Mouse (Mus musculus) liver, embryonic 11.5 days (tissue): ENCODE measurements around the gene Milr1. TPM values are rescaled to one million over a fixed set of nuclear protein-coding genes. Genes with fewer than 3 reads are reported as not detected.

Experiments
- ATAC-seq: fragments of 200-750 bp; cut with Nextera tagmentation; replicated peaks from 2 replicates; pipeline ENCODE4 v1.8.0; 2017; ENCODE audit warnings: moderate number of reproducible peaks, mild to moderate bottlenecking, moderate TSS enrichment, moderate library complexity; ENCODE audit not compliant: low FRiP score
- DNase-seq: peaks from one replicate; pipeline ENCODE4 v3.0.0-alpha.2; 2017; ENCODE audit warnings: low spot score
- H3K27ac ChIP-seq: fragments of 300-500 bp; sonication (generic); 2 replicates; pipeline ENCODE4 v1.5.1; 2014; ENCODE audit warnings: mild to moderate bottlenecking, low read depth, low read length, control low read depth
- H3K27me3 ChIP-seq: fragments of 300-500 bp; sonication (generic); replicated peaks from 2 replicates; pipeline ENCODE4 v1.6.1; 2014; ENCODE audit warnings: low read length, mixed read lengths; ENCODE audit not compliant: control insufficient read depth, insufficient read depth
- H3K36me3 ChIP-seq: fragments of 300-500 bp; sonication (generic); 2 replicates; pipeline ENCODE4 v1.6.1; 2014; ENCODE audit warnings: mild to moderate bottlenecking, low read length, moderate library complexity, mixed read lengths; ENCODE audit not compliant: control insufficient read depth, insufficient read depth
- H3K4me1 ChIP-seq: fragments of 300-500 bp; sonication (generic); replicated peaks from 2 replicates; pipeline ENCODE4 v1.6.1; 2014; ENCODE audit warnings: low read length, mixed read lengths; ENCODE audit not compliant: control insufficient read depth, insufficient read depth
- H3K4me2 ChIP-seq: fragments of 300-500 bp; sonication (generic); 2 replicates; pipeline ENCODE4 v1.6.1; 2014; ENCODE audit warnings: mild to moderate bottlenecking, control low read depth, moderate library complexity
- H3K4me3 ChIP-seq: fragments of 300-500 bp; sonication (generic); 2 replicates; pipeline ENCODE4 v1.5.1; 2014; ENCODE audit warnings: low read depth, low read length, control low read depth
- H3K9ac ChIP-seq: fragments of 300-500 bp; sonication (generic); 2 replicates; pipeline ENCODE4 v1.6.1; 2014; ENCODE audit warnings: low read depth, low read length, control low read depth
- H3K9me3 ChIP-seq: fragments of 300-500 bp; sonication (generic); 2 replicates; pipeline ENCODE4 v1.6.1; 2016; ENCODE audit warnings: low read length, inconsistent platforms, mixed read lengths; ENCODE audit not compliant: control insufficient read depth
- WGBS: fragments of 180-500 bp; shearing (Covaris S2); extraction: QIAGEN DNeasy Blood & Tissue Kit; methylation state at CpG from one replicate; pipeline ENCODE4 v1.1.7; 2014; 5-methylcytosine and 5-hydroxymethylcytosine counted together
- polyA plus RNA-seq: library from polyadenylated mRNA; unstranded; fragments of >200 nt; fragmentation: Nextera tagmentation; extraction: Ambion mirVana; gene quantifications from 2 replicates; pipeline ENCODE4 v1.2.1, GENCODE M21; 2014

Milr1 gene
- 2.3 and 2.4 TPM in 2 replicates for polyA plus RNA-seq

DNA sequence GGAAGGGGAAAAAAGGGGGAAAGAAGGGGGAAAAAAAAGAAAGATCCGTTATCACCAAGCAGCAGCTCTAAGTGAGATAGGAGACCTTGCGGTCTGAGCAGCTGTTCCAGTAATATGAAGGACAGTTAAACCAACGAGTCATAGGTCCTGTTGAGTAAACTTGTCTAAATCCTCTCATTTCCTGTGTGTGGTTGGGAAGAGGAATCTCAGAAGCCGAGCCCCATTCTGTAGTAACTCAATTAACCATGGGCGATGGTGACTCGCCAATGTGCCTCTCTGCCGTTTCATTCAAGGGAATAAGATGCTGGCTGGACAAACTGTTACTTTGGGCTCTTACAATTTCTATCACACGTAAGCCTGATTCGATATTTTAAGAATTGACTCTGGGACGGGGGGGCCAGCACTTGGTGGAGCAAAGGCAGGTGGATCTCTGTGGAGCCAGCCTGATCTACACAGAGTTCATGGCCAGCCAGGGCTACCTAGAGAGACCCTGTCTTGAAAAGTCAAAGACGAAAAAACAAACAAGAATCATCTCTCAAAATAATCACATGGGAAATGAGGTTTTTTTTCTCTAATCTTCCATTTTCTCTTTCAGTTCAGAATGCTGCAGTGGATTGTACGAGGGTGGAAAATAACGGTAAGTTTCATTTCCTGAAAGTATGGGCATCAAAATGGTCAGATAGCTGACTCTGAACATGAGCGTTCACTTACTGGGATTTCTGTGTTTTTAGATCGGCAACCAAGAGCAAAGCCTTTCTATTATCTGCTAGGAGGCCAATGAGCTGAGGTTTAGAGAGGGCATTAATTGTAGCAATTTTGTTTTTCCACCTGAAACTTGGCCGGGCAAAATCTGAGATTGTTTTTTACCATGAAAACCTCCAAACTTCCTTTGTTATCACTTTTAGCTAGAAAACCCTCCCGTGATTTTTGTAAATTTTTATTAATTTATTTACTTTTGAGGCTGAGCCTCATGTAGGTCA, at the start of gene Milr1:
Gene Milr1 (plus strand): TSS at position 188 of the 980 bp plus-strand sequence.
- DNase-seq (no peak), ATAC-seq (no peak)
- WGBS: 52% methylated on average over 17 of the region's 17 CpGs
- Histone ChIP-seq H3K9me3 (peaks cover 2% of the 10 kb centered on the region; the same call in 1 of the 2 replicates), H3K4me1 (peaks cover 10% of the 10 kb centered on the region; the same call in 1 of the 2 replicates), H3K9ac (no peak within 1 kb of the TSS), H3K27ac (no peak within 1 kb of the TSS; the same call in 1 of the 2 replicates), H3K4me3 (no peak within 1 kb of the TSS), H3K27me3 (no peaks in the 10 kb centered on the region), H3K4me2 (peak within 1 kb of the TSS; percentile 27), H3K36me3 (no peaks in the 10 kb centered on the region)

DNA sequence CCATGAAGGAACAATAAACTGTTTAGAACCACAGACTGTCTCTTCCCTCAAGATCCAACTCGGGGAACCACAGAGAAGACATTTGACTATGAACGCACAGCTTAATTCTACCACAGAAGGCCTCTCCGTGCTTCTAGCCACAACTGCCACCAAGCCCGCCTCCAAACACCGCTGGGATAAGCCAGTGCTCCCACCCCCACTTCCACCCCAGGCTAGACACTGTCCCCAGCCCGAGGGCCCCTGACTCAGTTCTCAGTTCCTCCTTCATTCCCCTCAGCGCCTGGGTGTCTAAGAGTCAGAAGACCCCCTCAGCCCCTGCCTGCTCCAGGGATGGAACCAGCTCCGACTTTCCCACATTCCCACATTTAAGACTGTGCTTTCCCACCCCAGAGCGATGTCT, 49.4 kb upstream of the Milr1 start:
- DNase-seq (no peak), ATAC-seq (no peak)
- Histone ChIP-seq H3K9ac (no peak overlapping the region), H3K4me3 (no peak overlapping the region), H3K36me3 (no peaks in the 10 kb centered on the region), H3K27me3 (no peaks in the 10 kb centered on the region), H3K9me3 (no peaks in the 10 kb centered on the region), H3K4me2 (no peak overlapping the region), H3K4me1 (peaks cover 8% of the 10 kb centered on the region), H3K27ac (peak overlapping the region; percentile 13)
- 60% methylated on average over 9 of the region's 9 CpGs for WGBS

DNA sequence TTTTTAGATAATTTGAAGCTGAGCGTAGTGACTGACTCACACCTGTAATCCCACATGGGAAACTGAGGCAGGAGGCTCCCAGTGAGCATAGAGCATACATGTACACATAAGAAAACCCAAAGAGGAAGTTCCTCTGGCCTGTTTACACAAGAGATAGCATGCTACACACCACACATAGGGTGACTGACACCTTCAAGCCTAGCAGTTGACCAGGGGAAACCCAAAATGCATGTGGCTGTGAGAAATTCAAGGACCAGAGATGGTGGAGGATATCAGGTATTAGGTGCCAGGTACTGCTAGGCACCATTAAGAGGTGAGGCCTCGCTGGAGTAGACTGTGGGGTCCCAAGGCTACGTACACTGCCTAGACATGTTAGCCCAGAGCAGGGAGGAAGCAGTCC, 48.4 kb upstream of the Milr1 start:
- DNase-seq (no peak), ATAC-seq (no peak)
- Histone ChIP-seq H3K4me3 (no peak overlapping the region), H3K9me3 (no peaks in the 10 kb centered on the region), H3K36me3 (no peaks in the 10 kb centered on the region), H3K4me2 (no peak overlapping the region), H3K4me1 (peaks cover 8% of the 10 kb centered on the region), H3K27ac (no peak overlapping the region), H3K27me3 (no peaks in the 10 kb centered on the region), H3K9ac (no peak overlapping the region)
- WGBS: 81% methylated on average over 3 of the region's 3 CpGs

DNA sequence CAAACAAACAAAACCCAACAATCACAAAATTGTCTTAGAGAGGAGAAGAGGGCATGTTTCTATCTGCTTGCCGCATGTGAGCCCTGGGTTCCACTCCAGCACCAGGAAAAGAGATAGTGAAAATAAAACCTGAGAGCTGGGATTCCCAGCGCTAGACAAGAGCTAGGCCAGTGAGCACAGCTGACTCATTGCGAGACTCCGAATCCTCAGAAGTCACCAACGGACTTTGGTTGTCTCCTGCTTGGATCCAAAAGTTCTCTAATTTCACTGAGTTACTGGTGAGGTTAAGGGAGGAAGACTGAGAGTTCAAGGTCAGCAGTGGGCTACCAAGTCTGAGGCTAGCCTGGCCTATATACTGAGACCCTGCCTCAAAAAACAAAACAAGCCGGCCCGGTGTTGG, 47.1 kb upstream of the Milr1 start:
- ATAC-seq (no peak), DNase-seq (no peak)
- Histone ChIP-seq H3K4me2 (no peak overlapping the region), H3K27me3 (no peaks in the 10 kb centered on the region), H3K27ac (no peak overlapping the region), H3K4me1 (peaks cover 11% of the 10 kb centered on the region), H3K4me3 (no peak overlapping the region), H3K36me3 (no peaks in the 10 kb centered on the region), H3K9me3 (no peaks in the 10 kb centered on the region), H3K9ac (no peak overlapping the region)
- 82% methylated on average over 7 of the region's 7 CpGs for WGBS

DNA sequence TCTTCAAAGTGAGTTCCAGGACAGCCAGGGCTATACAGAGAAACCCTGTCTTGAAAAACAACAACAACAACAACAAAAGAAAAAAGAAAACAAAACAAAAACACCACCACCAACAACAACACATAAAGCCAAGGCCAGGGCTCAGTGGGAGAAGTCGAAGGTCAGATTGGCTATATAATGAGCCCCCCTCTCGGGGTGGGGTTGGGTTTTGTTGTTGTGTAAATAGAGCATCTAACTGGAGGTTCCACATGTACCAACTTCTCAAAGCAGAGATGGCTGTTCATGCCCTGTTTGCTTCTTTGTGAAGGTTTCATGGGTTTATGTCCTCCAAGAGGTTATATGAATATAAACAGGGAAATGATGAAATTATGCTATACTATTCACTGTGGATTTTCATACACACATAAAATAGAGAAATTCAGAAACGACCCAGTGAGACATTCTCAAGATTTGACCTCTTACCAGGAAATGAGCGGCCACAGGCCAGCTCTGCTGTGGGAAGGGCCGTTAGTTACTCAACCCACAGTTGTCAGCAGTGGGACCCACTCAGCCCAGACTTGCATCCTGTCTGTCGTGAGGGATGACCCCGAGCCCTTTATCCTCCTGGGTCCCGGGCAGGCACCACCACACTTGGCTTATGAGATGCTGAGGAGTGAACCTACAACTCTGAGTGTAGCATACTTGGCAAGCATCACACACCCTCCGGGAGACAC, 46.5 kb upstream of the Milr1 start:
- Histone ChIP-seq H3K4me1 (peaks cover 14% of the 10 kb centered on the region), H3K4me2 (no peak overlapping the region), H3K9me3 (no peaks in the 10 kb centered on the region), H3K36me3 (no peaks in the 10 kb centered on the region), H3K4me3 (no peak overlapping the region), H3K9ac (no peak overlapping the region), H3K27ac (no peak overlapping the region), H3K27me3 (no peaks in the 10 kb centered on the region)
- ATAC-seq (no peak), DNase-seq (no peak)
- WGBS: 59% methylated on average over 9 of the region's 9 CpGs

DNA sequence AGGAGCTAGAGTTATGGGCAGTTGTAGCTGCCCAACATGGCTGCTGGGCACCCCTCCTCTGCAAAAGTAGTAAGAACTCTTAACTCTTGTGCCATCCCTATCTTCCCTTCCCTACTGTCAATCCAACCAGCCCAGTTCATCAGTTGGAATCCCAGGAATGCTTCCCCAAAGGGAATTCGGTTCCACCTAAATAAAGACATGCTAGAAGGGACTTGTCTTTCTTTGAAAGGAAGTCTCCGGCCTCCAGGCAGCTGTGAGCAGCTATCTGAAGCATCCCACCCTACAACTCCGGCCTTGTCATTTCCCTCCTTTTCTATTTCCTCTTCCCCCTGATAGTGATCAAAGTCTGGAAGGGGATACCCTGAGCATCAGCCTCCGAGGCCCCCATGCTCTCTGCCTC, 44.8 kb upstream of the Milr1 start:
- H3K36me3 ChIP-seq: no peaks in the 10 kb centered on the region
- H3K4me3 ChIP-seq: no peak overlapping the region
- H3K27ac ChIP-seq: no peak overlapping the region
- H3K4me2 ChIP-seq: no peak overlapping the region
- no peaks in the 10 kb centered on the region for H3K9me3 ChIP-seq
- no peak for ATAC-seq
- DNase-seq: no peak
- H3K4me1 ChIP-seq: peaks cover 20% of the 10 kb centered on the region
- H3K9ac ChIP-seq: no peak overlapping the region
- no peaks in the 10 kb centered on the region for H3K27me3 ChIP-seq
- 27% methylated on average over 4 of the region's 4 CpGs for WGBS

DNA sequence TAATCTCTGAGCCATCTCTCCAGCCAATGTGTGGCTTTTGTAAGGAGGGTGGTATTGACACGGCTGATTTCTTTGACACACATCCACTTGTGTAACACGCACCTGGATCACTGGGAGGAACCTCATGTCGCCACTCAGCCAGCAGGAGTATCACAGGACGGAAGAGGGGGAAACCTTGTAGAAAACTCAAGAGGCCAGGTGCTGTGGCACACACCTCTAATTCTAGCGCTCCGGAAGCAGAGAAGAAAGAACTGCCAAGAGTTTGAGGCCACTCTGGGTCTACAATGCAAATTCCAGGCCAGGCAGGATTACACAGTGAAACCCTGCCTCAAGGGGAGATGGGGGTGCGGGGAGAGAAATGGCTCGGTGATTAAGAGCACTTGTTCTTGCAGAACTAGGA, 43.9 kb upstream of the Milr1 start:
- H3K36me3 ChIP-seq: no peaks in the 10 kb centered on the region
- no peak overlapping the region for H3K4me3 ChIP-seq
- no peaks in the 10 kb centered on the region for H3K27me3 ChIP-seq
- no peaks in the 10 kb centered on the region for H3K9me3 ChIP-seq
- no peak overlapping the region for H3K27ac ChIP-seq
- no peak overlapping the region for H3K4me2 ChIP-seq
- ATAC-seq (no peak), DNase-seq (no peak)
- 74% methylated on average over 8 of the region's 8 CpGs for WGBS
- peaks cover 14% of the 10 kb centered on the region; the same call in 1 of the 2 replicates for H3K4me1 ChIP-seq
- no peak overlapping the region for H3K9ac ChIP-seq

DNA sequence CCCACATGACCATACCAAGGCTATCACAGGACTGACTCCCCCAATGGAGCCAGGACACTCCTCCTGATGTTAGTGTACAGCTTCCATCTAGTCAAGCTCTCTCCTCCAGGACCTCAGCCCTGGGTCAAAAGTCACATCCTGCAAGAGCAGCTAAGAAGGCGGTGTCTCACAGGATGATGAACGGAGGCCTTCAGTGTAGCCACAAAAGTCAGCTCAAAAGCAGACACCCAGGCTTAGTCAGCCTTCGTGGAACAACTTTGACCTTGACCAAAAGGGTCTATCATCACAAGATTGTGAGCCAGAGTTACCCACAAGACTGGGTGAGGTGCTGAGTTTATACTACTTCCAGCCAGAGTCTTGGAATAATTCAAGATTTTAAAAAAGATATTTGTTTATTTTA, 43.2 kb upstream of the Milr1 start:
- Histone ChIP-seq H3K9ac (no peak overlapping the region), H3K4me3 (no peak overlapping the region), H3K27ac (no peak overlapping the region), H3K27me3 (no peaks in the 10 kb centered on the region), H3K9me3 (no peaks in the 10 kb centered on the region), H3K36me3 (no peaks in the 10 kb centered on the region), H3K4me1 (peaks cover 14% of the 10 kb centered on the region; the same call in 1 of the 2 replicates), H3K4me2 (no peak overlapping the region)
- 58% methylated on average over 3 of the region's 3 CpGs for WGBS
- ATAC-seq (no peak), DNase-seq (no peak)
